Mouse (Mus musculus): ENCODE results near the gene Cacng5. TPM values are rescaled to one million over a fixed set of nuclear protein-coding genes. Genes with fewer than 3 reads are reported as not detected.

Gene Cacng5
- polyA plus RNA-seq, 1 experiment from 2014 or later = not detected

DNA sequence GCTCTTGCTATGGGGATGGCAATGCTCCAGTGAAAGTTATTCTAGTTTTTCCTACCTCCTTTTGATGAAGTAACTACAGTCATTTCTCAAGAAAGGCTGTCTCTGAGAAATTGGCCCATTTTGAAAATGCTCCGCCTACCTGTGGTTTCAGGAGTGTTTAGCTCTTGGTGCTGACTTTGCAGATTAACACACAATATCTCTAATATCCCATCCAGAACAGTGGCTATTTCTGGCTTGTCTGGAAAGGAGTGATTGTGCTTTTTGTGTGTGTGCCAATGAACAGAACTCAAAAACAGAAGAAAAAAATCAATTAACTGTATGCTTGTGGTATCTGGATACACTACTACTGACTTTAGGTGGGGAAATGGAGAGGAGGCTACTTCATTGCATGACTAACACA lies 33.1 kb upstream of the Cacng5 start:
- no peak for ATAC-seq
- WGBS = 97% methylated on average over 1 of the region's 1 CpGs

DNA sequence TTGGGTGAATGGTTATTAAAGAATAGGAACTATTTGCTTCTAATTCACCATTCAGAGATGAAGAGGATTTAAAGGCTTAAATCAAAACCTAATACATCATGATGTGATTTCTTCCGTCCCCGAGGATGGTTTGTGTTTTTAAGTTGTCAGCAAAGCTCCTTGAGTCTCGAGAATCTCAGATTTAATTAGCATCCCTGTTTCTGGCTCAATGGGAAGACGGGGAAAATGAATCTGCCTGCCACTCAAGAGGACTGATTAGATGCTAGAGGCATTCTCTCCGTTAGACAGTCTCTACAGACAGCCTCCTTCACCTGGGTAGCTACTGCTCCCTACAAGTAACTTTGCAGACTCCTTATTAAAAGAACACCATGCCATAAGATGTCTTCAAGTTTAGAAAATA lies 32.0 kb upstream of the Cacng5 start:
- no peaks in the 10 kb centered on the region for H3K27me3 ChIP-seq (replicated peaks; ENCODE audit: insufficient read depth, low read length)
- H3K4me3 ChIP-seq (ENCODE audit: low read depth, low read length) = no peak overlapping the region
- ATAC-seq (no peak), DNase-seq (ENCODE audit: low spot score) (no peak)
- H3K4me1 ChIP-seq (ENCODE audit: insufficient read depth, low read depth, low read length) = no peaks in the 10 kb centered on the region
- H3K4me2 ChIP-seq (replicated peaks; ENCODE audit: low read depth, low read length) = no peak overlapping the region
- WGBS = 59% methylated on average over 5 of the region's 5 CpGs
- H3K36me3 ChIP-seq (ENCODE audit: insufficient read depth, low read length) = peaks cover 3% of the 10 kb centered on the region; the same call in 1 of the 2 replicates
- H3K27ac ChIP-seq (ENCODE audit: low read length) = no peak overlapping the region
- no peaks in the 10 kb centered on the region for H3K9me3 ChIP-seq (ENCODE audit: low read length)
- H3K9ac ChIP-seq (replicated peaks; ENCODE audit: low read depth) = no peak overlapping the region
- TF ChIP-seq EP300 (IDR thresholded peaks at IDR 0.05) = no peak
- TF ChIP-seq CTCF (IDR thresholded peaks at IDR 0.05) = no peak

More for the DNA sequence above, 33.1 kb upstream of the Cacng5 start:
- H3K4me1 ChIP-seq (ENCODE audit: insufficient read depth, low read depth, low read length) = no peaks in the 10 kb centered on the region
- no peak overlapping the region for H3K4me3 ChIP-seq (ENCODE audit: low read depth, low read length)
- H3K27me3 ChIP-seq (replicated peaks; ENCODE audit: insufficient read depth, low read length) = no peaks in the 10 kb centered on the region
- TF ChIP-seq EP300 (IDR thresholded peaks at IDR 0.05) (no peak), CTCF (IDR thresholded peaks at IDR 0.05) (no peak)
- DNase-seq (ENCODE audit: low spot score) = no peak
- H3K9me3 ChIP-seq (ENCODE audit: low read length) = no peaks in the 10 kb centered on the region
- H3K36me3 ChIP-seq (ENCODE audit: insufficient read depth, low read length) = peaks cover 3% of the 10 kb centered on the region; the same call in 1 of the 2 replicates
- H3K27ac ChIP-seq (ENCODE audit: low read length) = no peak overlapping the region
- no peak overlapping the region for H3K4me2 ChIP-seq (replicated peaks; ENCODE audit: low read depth, low read length)
- H3K9ac ChIP-seq (replicated peaks; ENCODE audit: low read depth) = no peak overlapping the region

DNA sequence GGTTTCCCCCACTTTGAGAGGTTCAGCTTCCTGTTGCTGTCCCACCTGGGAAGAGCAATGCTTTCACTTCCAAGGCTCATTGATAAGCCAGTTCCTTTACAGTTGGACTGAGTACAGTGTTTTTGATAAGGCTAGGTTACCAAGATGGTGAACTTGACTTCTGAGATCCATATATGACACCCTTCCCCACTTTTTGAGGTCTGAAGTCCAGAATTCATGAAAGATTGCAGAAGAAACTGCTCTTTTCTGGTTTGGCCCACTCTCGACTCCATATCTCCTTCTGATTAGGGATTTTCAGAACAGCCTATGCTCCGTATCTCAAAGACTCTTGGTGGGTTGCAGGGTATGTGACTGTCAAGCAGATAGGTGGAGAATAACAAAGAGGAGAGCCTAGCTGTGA lies 22.1 kb upstream of the Cacng5 start:
- Histone ChIP-seq H3K36me3 (ENCODE audit: insufficient read depth, low read length) (no peaks in the 10 kb centered on the region), H3K9ac (replicated peaks; ENCODE audit: low read depth) (no peak overlapping the region), H3K27ac (ENCODE audit: low read length) (no peak overlapping the region), H3K4me3 (ENCODE audit: low read depth, low read length) (no peak overlapping the region), H3K4me2 (replicated peaks; ENCODE audit: low read depth, low read length) (no peak overlapping the region), H3K27me3 (replicated peaks; ENCODE audit: insufficient read depth, low read length) (no peaks in the 10 kb centered on the region), H3K9me3 (ENCODE audit: low read length) (peaks cover 4% of the 10 kb centered on the region; the same call in 1 of the 2 replicates), H3K4me1 (ENCODE audit: insufficient read depth, low read depth, low read length) (no peaks in the 10 kb centered on the region)
- no peak for ATAC-seq
- 86% methylated on average over 2 of the region's 2 CpGs for WGBS
- no peak for DNase-seq (ENCODE audit: low spot score)
- TF ChIP-seq EP300 (IDR thresholded peaks at IDR 0.05) (no peak), CTCF (IDR thresholded peaks at IDR 0.05) (no peak)

DNA sequence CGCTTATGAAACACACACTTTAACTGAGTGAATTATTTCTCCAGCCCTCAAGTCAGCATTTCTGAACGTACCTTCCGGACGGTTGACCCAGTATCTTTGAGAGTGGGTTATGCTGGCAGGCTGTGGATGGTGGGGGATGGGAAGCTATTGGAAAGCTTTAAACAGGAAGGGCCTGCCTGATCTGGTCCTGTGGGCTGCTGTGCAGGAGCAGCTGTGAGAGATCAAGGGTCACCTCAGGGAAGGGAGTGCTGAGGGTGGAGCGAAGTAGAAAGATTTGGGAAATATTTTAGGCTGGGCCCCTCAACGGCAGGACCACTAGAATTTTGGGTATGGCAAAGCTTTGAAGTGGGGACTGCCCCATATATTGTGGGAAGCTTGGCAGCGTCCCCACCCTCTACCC lies 16.9 kb upstream of the Cacng5 start:
- 43% methylated on average over 7 of the region's 7 CpGs for WGBS
- H3K4me2 ChIP-seq (replicated peaks; ENCODE audit: low read depth, low read length) = no peak overlapping the region
- ATAC-seq (no peak), DNase-seq (ENCODE audit: low spot score) (peak; percentile 19)
- no peaks in the 10 kb centered on the region for H3K9me3 ChIP-seq (ENCODE audit: low read length)
- TF ChIP-seq EP300 (IDR thresholded peaks at IDR 0.05) = no peak
- no peaks in the 10 kb centered on the region for H3K4me1 ChIP-seq (ENCODE audit: insufficient read depth, low read depth, low read length)
- H3K36me3 ChIP-seq (ENCODE audit: insufficient read depth, low read length) = no peaks in the 10 kb centered on the region
- H3K27ac ChIP-seq (ENCODE audit: low read length) = no peak overlapping the region
- no peaks in the 10 kb centered on the region for H3K27me3 ChIP-seq (replicated peaks; ENCODE audit: insufficient read depth, low read length)
- no peak overlapping the region for H3K9ac ChIP-seq (replicated peaks; ENCODE audit: low read depth)
- no peak overlapping the region for H3K4me3 ChIP-seq (ENCODE audit: low read depth, low read length)

DNA sequence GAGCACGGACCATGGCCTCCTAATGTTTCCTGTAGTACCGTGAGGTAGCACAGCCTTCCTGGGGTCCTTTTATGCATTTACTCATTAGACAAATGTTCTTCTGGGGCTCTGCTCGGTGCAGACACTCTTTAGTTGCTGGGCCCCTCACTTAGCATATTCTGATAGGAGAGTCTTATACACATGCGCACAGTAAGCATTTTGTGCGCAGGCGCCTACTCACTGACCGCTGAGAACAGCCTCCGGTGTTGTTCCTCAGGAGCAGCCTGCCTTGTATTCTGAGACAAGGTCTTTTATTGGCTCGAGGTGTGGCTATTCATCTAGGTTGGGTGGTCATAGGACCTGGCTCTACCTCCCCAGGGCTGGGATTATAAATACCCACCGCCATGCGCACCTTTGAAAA lies 16.4 kb upstream of the Cacng5 start:
- no peak overlapping the region for H3K4me2 ChIP-seq (replicated peaks; ENCODE audit: low read depth, low read length)
- no peaks in the 10 kb centered on the region for H3K36me3 ChIP-seq (ENCODE audit: insufficient read depth, low read length)
- no peaks in the 10 kb centered on the region for H3K27me3 ChIP-seq (replicated peaks; ENCODE audit: insufficient read depth, low read length)
- no peaks in the 10 kb centered on the region for H3K9me3 ChIP-seq (ENCODE audit: low read length)
- DNase-seq (ENCODE audit: low spot score) (no peak), ATAC-seq (no peak)
- H3K27ac ChIP-seq (ENCODE audit: low read length) = no peak overlapping the region
- 78% methylated on average over 11 of the region's 11 CpGs for WGBS
- TF ChIP-seq CTCF (IDR thresholded peaks at IDR 0.05) = no peak
- TF ChIP-seq EP300 (IDR thresholded peaks at IDR 0.05) = no peak
- no peak overlapping the region for H3K4me3 ChIP-seq (ENCODE audit: low read depth, low read length)
- H3K9ac ChIP-seq (replicated peaks; ENCODE audit: low read depth) = no peak overlapping the region
- no peaks in the 10 kb centered on the region for H3K4me1 ChIP-seq (ENCODE audit: insufficient read depth, low read depth, low read length)

DNA sequence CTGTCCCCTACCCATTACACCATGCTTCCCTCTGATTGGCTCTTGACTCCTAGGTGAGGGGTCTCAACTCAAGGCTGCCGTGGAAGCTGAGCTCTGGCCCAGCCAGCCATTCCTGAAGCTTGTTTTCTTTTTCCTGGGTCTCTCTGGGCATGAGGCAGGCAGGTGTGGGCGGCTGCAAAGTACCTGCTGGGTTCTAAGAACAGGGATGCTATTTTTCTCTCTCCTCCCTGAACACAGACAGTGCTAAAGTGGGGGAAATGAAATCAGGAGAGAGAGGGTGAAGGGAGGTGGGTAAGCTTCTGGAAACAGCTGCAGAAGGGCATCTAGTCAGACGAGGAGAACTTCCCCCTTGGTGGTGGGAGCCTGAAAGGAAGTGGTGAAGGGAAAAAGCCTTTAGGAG lies 14.9 kb upstream of the Cacng5 start:
- Histone ChIP-seq H3K27me3 (replicated peaks; ENCODE audit: insufficient read depth, low read length) (no peaks in the 10 kb centered on the region), H3K9me3 (ENCODE audit: low read length) (no peaks in the 10 kb centered on the region), H3K27ac (ENCODE audit: low read length) (no peak overlapping the region), H3K4me2 (replicated peaks; ENCODE audit: low read depth, low read length) (no peak overlapping the region), H3K4me3 (ENCODE audit: low read depth, low read length) (no peak overlapping the region), H3K36me3 (ENCODE audit: insufficient read depth, low read length) (no peaks in the 10 kb centered on the region), H3K4me1 (ENCODE audit: insufficient read depth, low read depth, low read length) (no peaks in the 10 kb centered on the region), H3K9ac (replicated peaks; ENCODE audit: low read depth) (no peak overlapping the region)
- whole genome bisulfite sequencing = 28% methylated on average over 3 of the region's 3 CpGs
- TF ChIP-seq CTCF (IDR thresholded peaks at IDR 0.05) (no peak), EP300 (IDR thresholded peaks at IDR 0.05) (no peak)
- no peak for ATAC-seq
- no peak for DNase-seq (ENCODE audit: low spot score)

DNA sequence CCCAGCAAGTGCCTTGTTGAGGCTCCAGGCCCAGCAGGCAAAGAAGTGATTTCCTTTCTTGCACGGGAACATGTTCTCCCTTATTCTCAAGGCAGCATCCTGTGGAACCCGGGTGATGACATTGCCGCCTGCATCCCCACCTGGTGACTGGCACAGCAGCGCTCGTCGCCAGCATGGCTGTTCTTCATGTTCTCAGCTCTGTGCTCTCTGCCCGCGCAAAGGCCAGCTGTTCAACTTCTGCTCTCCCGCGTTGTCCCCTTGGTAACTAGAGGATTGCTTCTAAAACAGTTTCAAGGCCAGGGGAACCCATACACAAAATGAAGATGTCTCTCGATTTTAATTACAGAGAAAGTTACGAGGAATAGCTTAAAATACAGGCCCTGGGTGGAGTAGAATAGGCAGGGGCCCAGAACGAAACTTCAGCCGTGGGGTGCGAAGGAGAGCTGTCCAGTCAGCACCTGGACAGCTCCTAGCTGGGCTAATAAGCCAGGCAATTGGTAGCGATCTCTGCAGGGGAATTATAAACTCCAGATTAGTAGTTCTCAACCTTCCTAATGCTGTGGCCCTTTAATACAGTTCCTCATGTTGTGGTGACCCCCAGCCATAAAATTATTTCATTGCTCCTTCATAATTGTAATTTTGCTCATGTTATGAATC lies 5.1 kb upstream of the Cacng5 start:
- DNase-seq (ENCODE audit: low spot score) = peak; percentile 56
- no peak for TF ChIP-seq CTCF (IDR thresholded peaks at IDR 0.05)
- no peak for TF ChIP-seq EP300 (IDR thresholded peaks at IDR 0.05)

More for the DNA sequence above, 5.1 kb upstream of the Cacng5 start:
- Histone ChIP-seq H3K4me2 (replicated peaks; ENCODE audit: low read depth, low read length) (no peak overlapping the region), H3K27ac (ENCODE audit: low read length) (no peak overlapping the region), H3K36me3 (ENCODE audit: insufficient read depth, low read length) (no peaks in the 10 kb centered on the region), H3K4me1 (ENCODE audit: insufficient read depth, low read depth, low read length) (no peaks in the 10 kb centered on the region), H3K27me3 (replicated peaks; ENCODE audit: insufficient read depth, low read length) (no peaks in the 10 kb centered on the region), H3K9me3 (ENCODE audit: low read length) (no peaks in the 10 kb centered on the region), H3K4me3 (ENCODE audit: low read depth, low read length) (no peak overlapping the region), H3K9ac (replicated peaks; ENCODE audit: low read depth) (no peak overlapping the region)
- 43% methylated on average over 16 of the region's 16 CpGs for WGBS
- ATAC-seq = no peak
